Mouse (Mus musculus) CH12F3 (cell line): ENCODE results near the gene Gucy1b1.

Experiments
- in situ Hi-C: fragments of 300-500 bp; cut with MboI; formaldehyde crosslinking; loops from 2 replicates; pipeline ENCODE4 v1.14.3; 2020; ENCODE audit warnings: low sequenced_read_pairs

Gene Gucy1b1

GRCm38 (mm10) chr3:82074201-82074851 lies at the start of gene Gucy1b1:
Gene Gucy1b1, minus strand, starts transcription at chr3:82074689.
- in situ Hi-C loops = no loop called here

GRCm38 (mm10) chr3:82118916-82119315 lies 44.4 kb upstream of the Gucy1b1 start:
- in situ Hi-C loops = no loop called here

GRCm38 (mm10) chr3:82112439-82112838 lies 38.0 kb upstream of the Gucy1b1 start:
- in situ Hi-C loops = no loop called here

- in situ Hi-C loops = no loop called here
Observed at GRCm38 (mm10) chr3:82111986-82112385, 37.5 kb upstream of the Gucy1b1 start.

GRCm38 (mm10) chr3:82108951-82109350 lies 34.5 kb upstream of the Gucy1b1 start:
- in situ Hi-C loops = no loop called here

- in situ Hi-C loops = no loop called here
Observed at GRCm38 (mm10) chr3:82104229-82104628, 29.7 kb upstream of the Gucy1b1 start.

- in situ Hi-C loops = no loop called here
Observed at GRCm38 (mm10) chr3:82099127-82099526, 24.6 kb upstream of the Gucy1b1 start.

GRCm38 (mm10) chr3:82096801-82097200 lies 22.3 kb upstream of the Gucy1b1 start:
- in situ Hi-C loops = no loop called here

GRCm38 (mm10) chr3:82073741-82074181 lies 728 bp downstream of the Gucy1b1 start:
- in situ Hi-C loops = no loop called here

GRCm38 (mm10) chr3:82067830-82068229 lies 6.7 kb downstream of the Gucy1b1 start:
- in situ Hi-C loops = no loop called here

GRCm38 (mm10) chr3:82061402-82062180 lies 12.9 kb downstream of the Gucy1b1 start:
- in situ Hi-C loops = no loop called here

- in situ Hi-C loops = no loop called here
Observed at GRCm38 (mm10) chr3:82057201-82057600, 17.3 kb downstream of the Gucy1b1 start.

- in situ Hi-C loops = no loop called here
Observed at GRCm38 (mm10) chr3:82054283-82054974, 20.1 kb downstream of the Gucy1b1 start.

GRCm38 (mm10) chr3:82052029-82052428 lies 22.5 kb downstream of the Gucy1b1 start:
- in situ Hi-C loops = no loop called here

- in situ Hi-C loops = no loop called here
Observed at GRCm38 (mm10) chr3:82051468-82051867, 23.0 kb downstream of the Gucy1b1 start.

GRCm38 (mm10) chr3:82048681-82049080 lies 25.8 kb downstream of the Gucy1b1 start:
- in situ Hi-C loops = loop anchor here (25.0 kb wide), 1 partner anchor 814 kb away; no protein-coding TSS in a partner anchor

GRCm38 (mm10) chr3:82048078-82048477 lies 26.4 kb downstream of the Gucy1b1 start:
- in situ Hi-C loops = loop anchor here (25.0 kb wide), 1 partner anchor 814 kb away; no protein-coding TSS in a partner anchor

GRCm38 (mm10) chr3:82047100-82047753 lies 27.3 kb downstream of the Gucy1b1 start:
- in situ Hi-C loops = loop anchor here (25.0 kb wide), 1 partner anchor 815 kb away; no protein-coding TSS in a partner anchor

- in situ Hi-C loops = loop anchor here (25.0 kb wide), 1 partner anchor 816 kb away; no protein-coding TSS in a partner anchor
Observed at GRCm38 (mm10) chr3:82046087-82046486, 28.4 kb downstream of the Gucy1b1 start.

- in situ Hi-C loops = loop anchor here (25.0 kb wide), 1 partner anchor 817 kb away; no protein-coding TSS in a partner anchor
Observed at GRCm38 (mm10) chr3:82044902-82045301, 29.6 kb downstream of the Gucy1b1 start.

GRCm38 (mm10) chr3:82043676-82044075 lies 30.8 kb downstream of the Gucy1b1 start:
- in situ Hi-C loops = loop anchor here (25.0 kb wide), 1 partner anchor 819 kb away; no protein-coding TSS in a partner anchor
